Mouse (Mus musculus) embryo, embryonic 11 days (tissue): ENCODE measurements at regions not wholly inside any gene's neighbourhood (a gene's known extent, or its start where the extent isn't known, plus 50 kb on each side); places are given as distances from the start of the nearest gene placed in this dataset.

Experiments
- DNase-seq: peaks from one replicate; pipeline ENCODE4 v3.0.0-alpha.2; 2015

DNA sequence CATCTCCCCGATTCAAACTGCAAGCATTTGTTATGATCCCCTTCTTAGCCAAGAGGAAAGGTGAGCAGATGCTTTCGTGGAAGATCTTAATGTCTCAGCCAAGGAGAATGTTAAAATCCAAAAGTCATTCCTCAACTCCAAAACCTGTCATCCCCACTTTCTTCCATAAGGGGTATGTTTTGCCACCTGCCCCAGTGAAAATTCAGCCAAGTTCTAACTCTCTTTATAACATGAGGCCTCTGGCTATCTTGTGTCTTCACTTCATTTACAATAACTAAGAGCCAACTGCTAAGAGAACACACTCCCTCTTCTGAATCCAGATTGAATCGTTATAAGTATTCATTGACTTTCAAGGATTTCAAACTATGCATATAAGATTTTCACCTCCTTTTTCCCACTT, 246.7 kb upstream of the Adam34 start:
- DNase-seq = no peak

- peak; percentile 2 for DNase-seq
Observed at GRCm38 (mm10) chr8:43949224-43950021, 239.6 kb upstream of the Adam34 start.

- DNase-seq = no peak
Observed at GRCm38 (mm10) chr8:43948807-43949206, 239.0 kb upstream of the Adam34 start.

- DNase-seq = peak; percentile 7
Observed at GRCm38 (mm10) chr8:43931727-43932126, 221.9 kb upstream of the Adam34 start.

GRCm38 (mm10) chr8:43922982-43923381, 213.1 kb upstream of the Adam34 start:
- no peak for DNase-seq

DNA sequence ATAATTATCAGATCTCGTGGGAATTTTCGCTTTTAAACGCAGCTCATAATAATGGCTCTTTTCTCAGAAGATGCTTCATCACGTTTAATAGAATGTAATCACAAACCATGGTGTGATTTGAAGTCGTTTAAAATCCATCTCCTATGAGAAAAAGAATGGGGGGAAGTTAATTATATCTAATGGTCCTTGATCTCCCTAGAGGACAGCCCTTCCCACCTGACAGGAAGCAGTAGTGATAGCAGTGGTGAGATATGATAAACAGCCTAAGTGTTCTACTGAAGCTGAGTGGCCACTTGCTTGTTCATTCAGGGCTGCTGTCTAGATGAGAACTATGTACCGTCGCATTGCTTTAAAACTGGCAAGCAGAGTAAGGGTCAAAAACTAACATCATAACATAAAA, 211.4 kb upstream of the Adam34 start:
- no peak for DNase-seq

GRCm38 (mm10) chr8:43906119-43906518, 196.3 kb upstream of the Adam34 start:
- DNase-seq = peak; percentile 4

GRCm38 (mm10) chr8:43895171-43895570, 185.3 kb upstream of the Adam34 start:
- DNase-seq = no peak

DNA sequence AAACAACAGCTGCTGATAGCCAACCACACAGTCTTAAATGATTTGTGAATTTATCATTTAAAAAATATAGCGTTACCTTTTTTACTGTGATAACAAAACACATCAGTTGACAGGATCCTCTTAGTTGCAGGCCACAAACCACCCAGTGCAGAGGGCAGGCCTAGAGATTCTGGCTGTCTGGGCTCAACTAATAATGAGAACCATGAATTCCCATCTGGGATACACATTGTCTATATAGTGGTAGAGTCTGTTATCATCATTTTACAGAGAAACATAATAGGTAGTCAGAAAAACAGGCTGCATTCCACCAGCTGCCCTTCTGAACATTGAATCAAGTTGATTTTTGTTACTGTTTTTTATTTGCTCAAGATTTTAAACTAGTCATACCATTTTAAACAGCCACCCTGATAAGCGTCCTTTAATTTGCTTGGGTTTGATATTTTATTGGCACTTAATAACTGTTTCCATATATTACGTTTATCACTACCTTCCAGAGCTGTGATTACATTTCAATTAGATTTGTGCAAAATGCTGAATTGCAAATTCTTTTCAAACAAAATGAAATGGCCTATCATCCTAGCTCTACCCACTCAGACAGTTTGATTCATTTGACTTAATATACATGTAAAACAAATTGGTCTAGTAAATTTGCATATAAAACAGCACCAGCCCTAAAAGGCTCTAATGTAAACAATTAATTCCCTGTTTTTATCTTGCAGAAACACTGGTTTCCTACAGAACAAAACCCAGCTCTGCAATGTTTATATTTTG, 144.2 kb upstream of the Adam34 start:
- DNase-seq = no peak
